25 mouse cellular contexts compared by ENCODE assay signal in genomic region chr8:104060446-104060845, GRCm38 (mm10). TPM values are rescaled to one million over a fixed set of nuclear protein-coding genes. Genes with fewer than 3 reads are reported as not detected.
DNase-seq lines count a peak whose midpoint lies in the region; ATAC-seq and TF ChIP-seq lines count a peak whose summit lies in the region.
"Had no signal": no experiment of that assay in that cellular context is flagged by ENCODE, and none has a peak within 500 bp of the region (broad histone marks: within the 10 kb centered on the region; RNA-seq: fewer than 3 reads in every experiment).

No protein-coding gene starts in this region.

- TF ChIP-seq CTCF in kidney, adult 2 months (conservative IDR thresholded peaks at IDR 0.05; ENCODE audit: insufficient read depth, insufficient read length, low read depth, low read length), result no peak
- no peak for TF ChIP-seq CTCF in testis, adult 2 months (IDR thresholded peaks at IDR 0.05; ENCODE audit: control insufficient read depth, insufficient read depth, insufficient replicate concordance, low read depth, low read length)

- DNase-seq in kidney, postnatal 10 days, result peak; percentile 1
- DNase-seq in kidney, adult 2 months, result no peak
- DNase-seq in testis, postnatal 14 days (ENCODE audit: low spot score), result no peak
- no peak for DNase-seq in thymus, postnatal 36 days
- DNase-seq: adrenal gland, adult 8-10 months; adrenal gland, postnatal 25 days; B cell, adult 2 months; cerebellum, adult 11-12 months; cerebellum, adult 8-10 months; cerebellum, postnatal 10 days; cerebellum, postnatal 36 days; forebrain, postnatal 0 days; gastrocnemius, adult 2 months; gastrocnemius, postnatal 14 days had no signal

- ATAC-seq in intestine, embryonic 16.5 days, result no peak
- no peak for ATAC-seq in activated CD4-positive, CD25-positive, alpha-beta regulatory T cell, adult 4 months
- ATAC-seq: forebrain, embryonic 14.5 days; forebrain, postnatal 0 days; Patski had no signal

- H3K27me3 ChIP-seq in kidney, adult 2 months (replicated peaks; ENCODE audit: control insufficient read depth, insufficient read depth, low read length), result no peaks in the 10 kb centered on the region
- H3K27me3 ChIP-seq in testis, adult 2 months (ENCODE audit: control insufficient read depth, insufficient read depth, low read length), result no peaks in the 10 kb centered on the region
- no peaks in the 10 kb centered on the region for H3K27me3 ChIP-seq in intestine, embryonic 16.5 days (replicated peaks; ENCODE audit: control insufficient read depth, insufficient read depth, low read length)
- H3K27me3 ChIP-seq: embryonic facial prominence, embryonic 12.5 days; embryonic facial prominence, embryonic 15.5 days; hindbrain, embryonic 12.5 days; Patski had no signal

- H3K9me3 ChIP-seq in intestine, embryonic 16.5 days (ENCODE audit: control insufficient read depth, low read length), result no peaks in the 10 kb centered on the region
- H3K9me3 ChIP-seq: embryonic facial prominence, embryonic 12.5 days; embryonic facial prominence, embryonic 15.5 days; hindbrain, embryonic 12.5 days; hindbrain, embryonic 15.5 days had no signal

- no peak overlapping the region for H3K4me2 ChIP-seq in intestine, embryonic 16.5 days (ENCODE audit: low read depth, low read length)
- H3K4me2 ChIP-seq: embryonic facial prominence, embryonic 12.5 days; embryonic facial prominence, embryonic 15.5 days; heart, embryonic 11.5 days; hindbrain, embryonic 12.5 days; hindbrain, embryonic 15.5 days had no signal

- no peak overlapping the region for H3K9ac ChIP-seq in intestine, embryonic 16.5 days (ENCODE audit: low read depth, low read length)
- H3K9ac ChIP-seq: embryonic facial prominence, embryonic 12.5 days; embryonic facial prominence, embryonic 15.5 days; forebrain, postnatal 0 days; hindbrain, embryonic 12.5 days; hindbrain, embryonic 15.5 days had no signal

- no peaks in the 10 kb centered on the region for H3K4me1 ChIP-seq in kidney, adult 2 months (ENCODE audit: control insufficient read depth, insufficient read depth, low read length)
- no peaks in the 10 kb centered on the region; the same call in 1 of the 2 replicates for H3K4me1 ChIP-seq in testis, adult 2 months (ENCODE audit: control insufficient read depth, insufficient read depth, low read length)
- peaks cover 34% of the 10 kb centered on the region for H3K4me1 ChIP-seq in intestine, embryonic 16.5 days (ENCODE audit: control insufficient read depth, insufficient read depth, low read length)

- H3K4me3 ChIP-seq in kidney, adult 2 months (ENCODE audit: insufficient read depth, low read depth, low read length), result no peak overlapping the region
- peak overlapping the region; percentile 70 for H3K4me3 ChIP-seq in testis, adult 2 months (ENCODE audit: control insufficient read depth, low read depth, low read length)
- no peak overlapping the region for H3K4me3 ChIP-seq in intestine, embryonic 16.5 days (ENCODE audit: low read length)
- H3K4me3 ChIP-seq: embryonic facial prominence, embryonic 12.5 days; embryonic facial prominence, embryonic 15.5 days; gastrocnemius, adult 2 months; hindbrain, embryonic 12.5 days; hindbrain, embryonic 15.5 days had no signal

- H3K27ac ChIP-seq in kidney, adult 2 months (ENCODE audit: insufficient read depth, low read depth, low read length), result no peak overlapping the region
- no peak overlapping the region for H3K27ac ChIP-seq in testis, adult 2 months (ENCODE audit: control insufficient read depth, insufficient read depth, low read depth, low read length)
- peak overlapping the region; percentile 84 for H3K27ac ChIP-seq in intestine, embryonic 16.5 days (ENCODE audit: low read length)
- H3K27ac ChIP-seq: embryonic facial prominence, embryonic 12.5 days; embryonic facial prominence, embryonic 15.5 days; gastrocnemius, adult 2 months; hindbrain, embryonic 12.5 days; hindbrain, embryonic 15.5 days had no signal

- no peak for TF ChIP-seq POLR2A in kidney, adult 2 months (IDR thresholded peaks at IDR 0.05; ENCODE audit: low read depth, low read length)
- TF ChIP-seq POLR2A in testis, adult 2 months (IDR thresholded peaks at IDR 0.05; ENCODE audit: control insufficient read depth, low read depth, low read length), result no peak

- WGBS in kidney, adult 2 months, result 92% methylated on average over 7 of the region's 7 CpGs
- 74% methylated on average over 7 of the region's 7 CpGs for WGBS in intestine, embryonic 16.5 days

- H3K36me3 ChIP-seq in kidney, adult 2 months (ENCODE audit: control insufficient read depth, insufficient read depth, low read length), result no peaks in the 10 kb centered on the region
- H3K36me3 ChIP-seq in testis, adult 2 months (ENCODE audit: control insufficient read depth, insufficient read depth, low read length), result no peaks in the 10 kb centered on the region
- no peaks in the 10 kb centered on the region for H3K36me3 ChIP-seq in intestine, embryonic 16.5 days (ENCODE audit: control insufficient read depth, insufficient read depth, low read length)
- H3K36me3 ChIP-seq: embryonic facial prominence, embryonic 12.5 days; embryonic facial prominence, embryonic 15.5 days; G1E; hindbrain, embryonic 12.5 days; hindbrain, embryonic 15.5 days had no signal

RNA-seq across cellular contexts. Expression of gene Cdh5, which starts 41.0 kb away (rescaled TPM):
- polyA plus RNA-seq in kidney, adult 2 months (2012; rRNA removed), result 45.1 and 48.5 TPM in 2 replicates
- polyA plus RNA-seq in testis, adult 2 months (2012; rRNA removed), result 3.0 and 3.7 TPM in 2 replicates
- polyA plus RNA-seq in intestine, embryonic 16.5 days (2015; fragmentation: Nextera tagmentation; extraction: Ambion mirVana), result 17.8 and 19.7 TPM in 2 replicates
- polyA plus RNA-seq in activated CD4-positive, CD25-positive, alpha-beta regulatory T cell, adult 4 months (2017; shearing (Covaris generic)), result under 1 TPM in 1 of 2 experiments, not detected in 1; 0.11 TPM
- polyA plus RNA-seq: G1E, Patski had no signal
